Mouse (Mus musculus) heart, embryonic 16.5 days (tissue): ENCODE measurements around the gene Pde7b. TPM values are rescaled to one million over a fixed set of nuclear protein-coding genes. Genes with fewer than 3 reads are reported as not detected.

Experiments used
- ATAC-seq: fragments of 200-750 bp; cut with Nextera tagmentation; replicated peaks from 2 replicates; pipeline ENCODE4 v1.8.0; 2017; ENCODE audit warnings: moderate number of reproducible peaks; ENCODE audit not compliant: insufficient read depth, low FRiP score; ENCODE audit errors: extremely low read depth
- H3K27ac ChIP-seq: fragments of 300-500 bp; sonication (generic); 2 replicates; pipeline ENCODE4 v1.5.1; 2014; ENCODE audit warnings: mild to moderate bottlenecking, low read length, control low read depth, moderate library complexity
- H3K27me3 ChIP-seq: fragments of 300-500 bp; sonication (generic); 2 replicates; pipeline ENCODE4 v1.6.1; 2014; ENCODE audit warnings: low read length, mixed read lengths; ENCODE audit not compliant: control insufficient read depth, insufficient read depth
- H3K36me3 ChIP-seq: fragments of 300-500 bp; sonication (generic); 2 replicates; pipeline ENCODE4 v1.6.1; 2014; ENCODE audit not compliant: control insufficient read depth, insufficient read depth
- H3K4me1 ChIP-seq: fragments of 300-500 bp; sonication (generic); 2 replicates; pipeline ENCODE4 v1.6.1; 2014; ENCODE audit warnings: low read length, mixed read lengths; ENCODE audit not compliant: control insufficient read depth, insufficient read depth
- H3K4me2 ChIP-seq: fragments of 300-500 bp; sonication (generic); 2 replicates; pipeline ENCODE4 v1.6.1; 2014; ENCODE audit warnings: low read depth, mild to moderate bottlenecking, control low read depth, low read length
- H3K4me3 ChIP-seq: fragments of 300-500 bp; sonication (generic); 2 replicates; pipeline ENCODE4 v1.5.1; 2014; ENCODE audit warnings: mild to moderate bottlenecking, control low read depth, low read length
- H3K9ac ChIP-seq: fragments of 300-500 bp; sonication (generic); 2 replicates; pipeline ENCODE4 v1.6.1; 2014; ENCODE audit warnings: low read length, control low read depth
- H3K9me3 ChIP-seq: fragments of 300-500 bp; sonication (generic); replicated peaks from 2 replicates; pipeline ENCODE4 v1.6.1; 2016; ENCODE audit warnings: low read length; ENCODE audit not compliant: control insufficient read depth
- WGBS: fragments of 180-500 bp; shearing (Covaris S2); extraction: QIAGEN DNeasy Blood & Tissue Kit; methylation state at CpG from one replicate; pipeline ENCODE4 v1.1.7; 2014; 5-methylcytosine and 5-hydroxymethylcytosine counted together
- polyA plus RNA-seq: library from polyadenylated mRNA; unstranded; fragments of >200 nt; fragmentation: Nextera tagmentation; extraction: Ambion mirVana; gene quantifications from 2 replicates; pipeline ENCODE4 v1.2.1, GENCODE M21; 2015

Gene Pde7b
- polyA plus RNA-seq, 1 experiment from 2014 or later, result 4.0 TPM

DNA sequence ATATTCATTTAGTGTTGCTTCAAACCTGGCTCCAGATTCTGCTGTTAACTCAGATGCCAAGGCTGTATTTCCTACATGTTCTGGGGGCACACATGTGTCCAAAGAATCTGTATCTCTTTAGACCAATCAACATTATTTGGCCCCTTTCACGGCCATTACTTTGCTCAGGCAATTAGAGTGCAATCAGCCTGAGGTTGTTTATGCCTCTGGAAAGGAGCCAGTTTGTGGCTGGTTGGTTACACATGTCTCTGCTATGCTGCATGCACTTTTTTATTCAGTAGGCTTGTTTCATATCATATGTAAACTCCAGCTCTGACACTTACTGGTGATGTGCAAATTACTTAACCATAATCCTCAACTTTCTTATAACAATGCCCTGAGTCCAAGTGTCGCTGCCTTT lies 287.9 kb downstream of the Pde7b start:
- Histone ChIP-seq H3K4me2 (no peak overlapping the region), H3K9me3 (no peaks in the 10 kb centered on the region), H3K27ac (no peak overlapping the region), H3K27me3 (no peaks in the 10 kb centered on the region), H3K36me3 (peaks cover 9% of the 10 kb centered on the region; the same call in 1 of the 2 replicates), H3K4me3 (no peak overlapping the region), H3K4me1 (0 out of 2 replicates have a peak, but pooled peaks cover 3% of the 10 kb centered on the region), H3K9ac (no peak overlapping the region)
- WGBS, result 71% methylated on average over 2 of the region's 2 CpGs
- ATAC-seq, result no peak

DNA sequence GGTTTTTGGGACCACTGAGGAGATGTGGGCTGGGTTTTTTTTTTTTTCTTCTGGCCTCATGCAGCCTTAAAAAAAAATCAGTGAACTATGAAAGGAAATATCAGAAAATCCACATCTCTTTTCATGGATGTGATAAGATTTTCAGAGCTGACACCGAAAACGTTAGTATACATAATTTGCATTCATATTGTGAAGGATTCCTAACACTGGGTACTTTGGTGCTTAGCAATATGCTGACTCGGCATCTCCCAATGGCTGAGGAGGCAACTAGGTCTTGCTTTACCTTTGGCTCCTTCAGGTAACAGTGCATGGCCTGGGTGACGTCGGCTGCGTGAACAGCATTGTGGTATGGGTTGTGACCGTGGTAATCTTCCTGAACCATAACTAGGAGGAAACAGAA lies 289.0 kb downstream of the Pde7b start:
- no peak overlapping the region for H3K4me3 ChIP-seq
- no peak overlapping the region for H3K27ac ChIP-seq
- H3K9ac ChIP-seq, result no peak overlapping the region
- ATAC-seq, result no peak
- WGBS, result 88% methylated on average over 7 of the region's 7 CpGs
- H3K4me1 ChIP-seq, result peaks cover 9% of the 10 kb centered on the region
- H3K27me3 ChIP-seq, result no peaks in the 10 kb centered on the region
- H3K36me3 ChIP-seq, result peaks cover 9% of the 10 kb centered on the region; the same call in 1 of the 2 replicates
- H3K4me2 ChIP-seq, result no peak overlapping the region
- no peaks in the 10 kb centered on the region for H3K9me3 ChIP-seq

DNA sequence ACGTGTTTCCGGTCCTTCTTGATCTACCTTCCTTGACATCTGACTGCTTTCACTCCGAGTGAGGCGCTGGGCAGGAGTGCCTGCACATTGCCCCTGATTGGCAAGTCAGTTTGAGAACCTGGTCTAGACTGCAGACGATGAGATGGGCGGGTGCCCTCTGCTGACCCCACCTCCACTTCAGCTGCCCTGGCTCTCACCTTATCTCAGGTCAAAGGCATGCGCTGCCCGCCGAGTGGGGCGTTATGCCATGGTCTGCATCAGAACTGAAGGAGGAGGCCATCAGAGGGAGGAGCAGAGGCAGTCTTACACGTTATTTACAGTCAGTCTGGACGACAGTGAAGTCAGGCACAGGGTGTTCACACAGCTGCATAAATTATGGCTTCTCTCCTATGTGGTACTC lies 293.5 kb downstream of the Pde7b start:
- H3K27ac ChIP-seq, result no peak overlapping the region
- ATAC-seq, result 0 out of 2 replicates have a peak, but pooled peaks have one; percentile 23
- no peaks in the 10 kb centered on the region for H3K27me3 ChIP-seq
- WGBS, result 41% methylated on average over 12 of the region's 12 CpGs
- H3K9ac ChIP-seq, result no peak overlapping the region
- H3K4me1 ChIP-seq, result peaks cover 6% of the 10 kb centered on the region
- H3K4me3 ChIP-seq, result no peak overlapping the region
- H3K4me2 ChIP-seq, result peak overlapping the region; percentile 24; the same call in 1 of the 2 replicates
- H3K9me3 ChIP-seq, result no peaks in the 10 kb centered on the region
- peaks cover 7% of the 10 kb centered on the region; the same call in 1 of the 2 replicates for H3K36me3 ChIP-seq

- H3K4me1 ChIP-seq, result peaks cover 6% of the 10 kb centered on the region; the same call in 1 of the 2 replicates
- H3K27me3 ChIP-seq, result no peaks in the 10 kb centered on the region
- no peak for ATAC-seq
- no peaks in the 10 kb centered on the region for H3K9me3 ChIP-seq
- H3K4me3 ChIP-seq, result no peak overlapping the region
- no peak overlapping the region for H3K4me2 ChIP-seq
- H3K36me3 ChIP-seq, result no peaks in the 10 kb centered on the region
- WGBS, result 84% methylated on average over 10 of the region's 10 CpGs
- no peak overlapping the region for H3K9ac ChIP-seq
- no peak overlapping the region for H3K27ac ChIP-seq
Measured at GRCm38 (mm10) chr10:20421299-20421883, 303.5 kb downstream of the Pde7b start.

GRCm38 (mm10) chr10:20420296-20420695 lies 304.6 kb downstream of the Pde7b start:
- H3K4me1 ChIP-seq, result peaks cover 6% of the 10 kb centered on the region; the same call in 1 of the 2 replicates
- H3K4me3 ChIP-seq, result no peak overlapping the region
- no peaks in the 10 kb centered on the region for H3K27me3 ChIP-seq
- H3K9me3 ChIP-seq, result no peaks in the 10 kb centered on the region
- no peak overlapping the region for H3K27ac ChIP-seq
- ATAC-seq, result no peak
- no peak overlapping the region for H3K4me2 ChIP-seq
- 53% methylated on average over 7 of the region's 7 CpGs for WGBS
- no peak overlapping the region for H3K9ac ChIP-seq
- H3K36me3 ChIP-seq, result no peaks in the 10 kb centered on the region

DNA sequence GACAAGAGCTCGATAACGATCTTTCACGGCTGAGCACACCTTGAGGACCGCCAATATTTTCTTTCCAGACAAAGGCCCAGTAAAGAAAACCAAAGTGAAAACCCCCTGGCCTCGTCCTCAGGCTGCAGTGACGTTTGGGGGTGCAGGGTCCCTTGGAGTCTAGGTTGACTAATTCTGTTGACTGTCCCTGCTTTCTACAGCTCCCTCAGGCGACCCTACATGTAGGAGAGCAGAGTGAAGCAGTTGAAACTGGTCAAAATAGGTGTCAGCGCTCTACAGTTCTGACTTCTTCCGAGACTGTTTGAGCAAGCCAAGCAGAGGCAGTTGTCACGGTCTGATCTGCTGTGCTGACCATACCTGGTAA lies 306.0 kb downstream of the Pde7b start:
- H3K9me3 ChIP-seq, result no peaks in the 10 kb centered on the region
- no peaks in the 10 kb centered on the region for H3K36me3 ChIP-seq
- no peak overlapping the region for H3K4me2 ChIP-seq
- H3K27me3 ChIP-seq, result no peaks in the 10 kb centered on the region
- H3K4me1 ChIP-seq, result peaks cover 6% of the 10 kb centered on the region; the same call in 1 of the 2 replicates
- no peak for ATAC-seq
- H3K4me3 ChIP-seq, result no peak overlapping the region
- 63% methylated on average over 10 of the region's 10 CpGs for WGBS
- no peak overlapping the region for H3K9ac ChIP-seq
- peak overlapping the region; percentile 31 for H3K27ac ChIP-seq

DNA sequence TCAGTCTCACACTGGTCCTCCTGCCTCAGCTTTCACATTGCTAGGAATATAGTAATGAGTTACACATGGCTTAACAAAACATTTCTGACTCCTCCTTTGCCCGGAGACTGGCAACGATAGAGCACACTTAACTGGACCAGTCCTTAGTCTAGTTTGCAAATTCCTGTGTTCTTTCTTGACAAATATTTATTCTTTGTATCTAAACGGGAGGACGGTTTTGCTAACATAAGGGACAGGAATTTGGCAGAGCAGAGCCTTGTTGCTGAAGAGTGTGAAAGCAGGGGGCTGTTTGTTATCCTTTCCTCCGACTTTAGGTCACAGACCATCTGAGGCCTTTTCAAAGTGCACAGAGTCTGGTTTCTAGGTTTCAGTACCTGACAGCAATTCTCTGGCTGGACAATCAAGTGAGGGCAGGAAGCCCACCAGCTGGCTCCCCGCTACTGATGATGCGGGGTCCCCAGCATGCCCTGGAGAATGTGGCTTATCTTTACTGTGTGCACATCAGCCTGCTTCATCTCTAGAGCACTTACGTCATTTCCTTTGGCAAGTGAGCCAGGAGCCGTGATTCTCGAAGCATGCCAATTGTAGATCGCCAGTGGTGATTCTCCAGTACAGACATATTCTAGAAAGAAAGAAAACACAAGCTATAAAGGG lies 306.5 kb downstream of the Pde7b start:
- Histone ChIP-seq H3K27ac (peak overlapping the region; percentile 32), H3K27me3 (no peaks in the 10 kb centered on the region), H3K36me3 (no peaks in the 10 kb centered on the region; the same call in 1 of the 2 replicates), H3K4me2 (no peak overlapping the region), H3K4me1 (peaks cover 6% of the 10 kb centered on the region; the same call in 1 of the 2 replicates), H3K9ac (no peak overlapping the region), H3K4me3 (no peak overlapping the region), H3K9me3 (0 out of 2 replicates have a peak, but pooled peaks cover 3% of the 10 kb centered on the region)
- ATAC-seq, result no peak
- WGBS, result 36% methylated on average over 11 of the region's 11 CpGs

DNA sequence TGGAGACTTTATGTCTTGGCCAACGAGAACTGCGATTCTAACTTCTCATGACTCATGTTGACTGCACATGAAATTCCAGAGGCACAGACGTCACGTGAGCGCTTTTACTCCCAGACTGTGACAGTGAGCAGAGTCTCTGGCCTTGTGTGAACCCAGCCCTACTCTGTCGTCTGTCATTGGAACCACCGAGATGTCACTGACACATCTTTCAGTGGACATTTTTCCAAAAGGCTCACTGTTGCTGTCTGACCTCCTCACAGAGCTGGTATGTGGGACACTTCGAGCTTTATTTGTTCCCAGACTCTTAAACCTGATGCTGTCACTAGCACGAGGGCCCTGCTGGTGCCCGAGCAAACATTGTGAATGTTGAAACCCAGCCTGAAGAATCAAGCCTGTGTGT lies 315.7 kb downstream of the Pde7b start:
- Histone ChIP-seq H3K4me2 (no peak overlapping the region), H3K4me3 (no peak overlapping the region), H3K9me3 (peaks cover 6% of the 10 kb centered on the region; the same call in 1 of the 2 replicates), H3K36me3 (peaks cover 10% of the 10 kb centered on the region; the same call in 1 of the 2 replicates), H3K4me1 (peaks cover 11% of the 10 kb centered on the region), H3K9ac (no peak overlapping the region), H3K27ac (peak overlapping the region; percentile 62), H3K27me3 (no peaks in the 10 kb centered on the region)
- ATAC-seq, result peak; percentile 87
- WGBS, result 28% methylated on average over 10 of the region's 10 CpGs

DNA sequence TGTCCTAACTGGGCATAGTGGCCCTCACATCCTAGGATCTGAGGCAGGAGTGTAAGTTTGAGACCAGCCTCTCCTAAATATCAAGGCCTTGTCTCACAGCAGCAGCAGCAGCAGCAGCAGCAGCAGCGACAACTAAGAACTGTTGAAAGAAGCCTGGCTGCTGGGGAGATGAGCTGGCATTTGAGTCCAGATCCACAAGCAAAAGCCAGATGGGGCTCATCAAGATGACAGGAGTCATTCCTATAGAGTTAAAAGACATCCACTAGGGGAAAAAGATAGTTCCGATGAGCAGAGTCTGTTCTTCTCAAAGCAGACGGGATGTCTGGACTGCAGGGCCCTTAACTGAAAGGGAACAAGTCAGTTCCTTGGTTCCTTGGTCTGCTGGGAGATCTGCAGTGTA lies 316.5 kb downstream of the Pde7b start:
- H3K27ac ChIP-seq, result peak overlapping the region; percentile 48
- 41% methylated on average over 3 of the region's 3 CpGs for WGBS
- ATAC-seq, result no peak

More for the DNA sequence above, 316.5 kb downstream of the Pde7b start:
- Histone ChIP-seq H3K4me1 (peaks cover 11% of the 10 kb centered on the region), H3K9me3 (peaks cover 3% of the 10 kb centered on the region; the same call in 1 of the 2 replicates), H3K4me3 (no peak overlapping the region), H3K27me3 (no peaks in the 10 kb centered on the region), H3K36me3 (peaks cover 10% of the 10 kb centered on the region; the same call in 1 of the 2 replicates), H3K9ac (no peak overlapping the region), H3K4me2 (no peak overlapping the region)
